Mouse (Mus musculus): Measurements from ENCODE around the gene Cdc34. TPM values are rescaled to one million over a fixed set of nuclear protein-coding genes. Genes with fewer than 3 reads are reported as not detected.
A peak's percentile ranks its signal among the peaks of the same experiment; 100 is the strongest.
"Not testable (repeated sequence)": the region's sequence is repeated elsewhere in the genome, so short reads cannot be mapped to it uniquely, and the experiment has no call there.

Cdc34 gene
- total RNA-seq, 2 experiments from 2014 or later, result 87.6 to 120 TPM

- DNase-seq (ENCODE audit: low spot score in 2 of 2), result peak in 1 of 2 experiments; percentile 20
Observed at GRCm38 (mm10) chr10:79693580-79694378, 11.8 kb downstream of the Cdc34 start.

DNA sequence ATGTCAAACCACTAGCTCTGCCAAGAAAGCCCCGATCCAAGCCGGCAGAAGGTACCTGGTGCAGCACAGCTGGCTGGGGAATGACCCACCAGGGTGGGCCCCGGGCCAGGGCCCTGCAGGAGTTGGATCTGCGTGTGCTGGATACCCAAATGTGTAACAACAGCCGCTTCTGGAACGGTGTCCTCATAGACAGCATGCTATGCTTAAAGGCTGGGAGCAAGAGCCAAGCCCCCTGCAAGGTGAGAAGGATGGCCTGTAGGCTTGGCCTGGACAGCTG lies 12.3 kb downstream of the Cdc34 start:
- DNase-seq (ENCODE audit: low spot score in 2 of 2), result no peak

DNA sequence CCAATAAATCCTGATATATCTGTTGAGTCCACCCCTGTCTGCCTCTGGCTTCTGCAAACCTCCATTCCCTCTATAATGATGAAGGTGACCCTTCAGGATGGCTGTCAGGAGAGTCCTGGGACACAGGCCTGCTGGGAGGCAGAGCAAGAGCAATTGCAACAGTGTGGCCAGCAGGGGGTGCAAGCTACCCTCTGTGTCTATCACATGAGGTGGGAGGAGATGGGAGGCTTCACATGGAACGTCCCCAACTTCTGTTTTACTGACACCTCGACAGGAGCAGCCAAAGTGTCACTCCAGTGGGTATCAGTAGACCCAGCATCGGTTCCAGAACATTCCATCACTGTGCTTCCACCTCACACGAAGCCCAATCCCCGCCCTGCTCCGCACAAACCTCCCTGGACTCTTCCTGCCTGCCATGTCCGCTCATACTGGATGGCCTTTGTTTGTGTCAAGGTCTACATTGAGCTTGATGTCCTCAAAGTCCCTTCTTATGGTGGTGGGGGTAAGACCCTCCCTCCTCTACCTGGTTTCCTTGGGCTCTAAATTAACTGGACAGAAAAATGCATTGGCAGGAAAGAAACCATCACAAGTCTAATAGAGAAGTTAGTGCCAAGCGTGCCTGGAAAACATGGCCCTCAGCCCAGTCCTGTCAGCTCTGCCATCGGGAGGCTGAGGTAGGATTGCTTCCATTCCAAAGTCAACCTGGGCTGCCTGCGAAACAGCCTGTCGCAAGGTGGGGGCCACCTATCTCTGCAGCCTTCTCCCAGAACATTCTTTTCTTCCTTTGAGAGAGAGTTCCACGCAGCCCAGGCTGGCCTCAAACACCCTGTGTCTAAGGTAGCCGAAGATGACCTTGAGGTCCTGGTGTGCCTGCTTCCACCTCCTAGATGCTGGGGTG lies 13.5 kb downstream of the Cdc34 start:
- DNase-seq (ENCODE audit: low spot score in 2 of 2), result peak; percentile 69 to 78

- no peak for DNase-seq (ENCODE audit: low spot score in 2 of 2)
Observed at GRCm38 (mm10) chr10:79696129-79696651, 14.2 kb downstream of the Cdc34 start.

- no peak for DNase-seq (ENCODE audit: low spot score in 2 of 2)
Observed at GRCm38 (mm10) chr10:79697916-79698315, 15.9 kb downstream of the Cdc34 start.

- no peak for DNase-seq (ENCODE audit: low spot score in 2 of 2)
Observed at GRCm38 (mm10) chr10:79698459-79698858, 16.5 kb downstream of the Cdc34 start.

DNA sequence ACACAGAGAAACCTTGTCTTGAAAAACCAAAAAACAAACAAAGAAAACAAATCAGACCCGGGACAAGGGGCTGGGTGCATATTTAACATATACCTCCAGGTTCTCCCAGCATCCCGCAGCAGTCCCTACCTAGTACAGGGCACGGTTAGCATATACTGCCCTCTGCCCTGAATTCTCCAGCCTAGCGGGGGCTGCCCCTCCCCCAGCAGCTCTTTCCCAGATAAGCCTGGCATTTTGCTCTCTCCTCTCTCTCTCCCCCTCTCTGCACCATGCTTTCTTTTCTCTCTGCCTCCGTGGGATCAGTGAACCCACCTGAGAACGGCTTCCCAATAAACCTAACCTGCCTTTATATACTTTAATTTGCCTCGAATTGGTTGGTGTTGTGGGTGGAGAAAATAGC lies 18.7 kb downstream of the Cdc34 start:
- DNase-seq (ENCODE audit: low spot score in 2 of 2), result no peak

- no peak for DNase-seq (ENCODE audit: low spot score in 2 of 2)
Observed at GRCm38 (mm10) chr10:79701443-79702129, 19.6 kb downstream of the Cdc34 start.

DNA sequence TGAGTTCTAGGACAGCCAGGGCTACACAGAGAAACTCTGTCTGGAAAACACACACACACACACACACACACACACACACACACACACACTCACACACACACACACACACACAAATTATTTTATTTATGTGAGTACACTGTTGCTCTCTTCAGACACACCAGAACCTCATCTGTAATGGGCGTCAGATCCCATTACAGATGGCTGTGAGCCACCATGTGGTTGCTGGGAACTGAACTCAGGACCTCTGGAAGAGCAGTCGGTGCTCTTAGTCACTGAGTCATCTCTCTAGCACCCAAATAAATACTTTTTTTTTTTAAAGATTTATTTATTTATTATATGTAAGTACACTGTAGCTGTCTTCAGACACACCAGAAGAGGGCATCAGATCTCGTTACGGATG lies 21.0 kb downstream of the Cdc34 start:
- DNase-seq (ENCODE audit: low spot score in 2 of 2), result not testable (repeated sequence)

DNA sequence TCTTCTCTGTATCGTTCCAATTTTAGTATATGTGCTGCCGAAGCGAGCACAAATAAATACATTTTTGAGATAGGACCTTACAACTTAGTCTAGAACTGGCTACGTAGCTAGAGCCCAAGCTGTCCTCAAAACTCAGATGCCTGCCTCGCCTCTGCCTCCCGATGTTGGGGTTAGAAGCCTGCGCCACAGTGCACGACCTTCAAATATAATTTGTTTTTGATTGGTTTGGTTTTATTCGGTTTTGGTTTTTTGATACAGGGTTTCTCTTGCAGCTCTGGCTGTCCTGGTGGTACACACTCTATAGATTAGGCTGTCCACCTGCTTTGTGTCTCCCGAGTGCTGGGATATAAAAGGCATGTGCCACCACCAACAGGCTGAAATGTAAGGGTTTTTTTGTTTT lies 21.5 kb downstream of the Cdc34 start:
- no peak for DNase-seq (ENCODE audit: low spot score in 2 of 2)

DNA sequence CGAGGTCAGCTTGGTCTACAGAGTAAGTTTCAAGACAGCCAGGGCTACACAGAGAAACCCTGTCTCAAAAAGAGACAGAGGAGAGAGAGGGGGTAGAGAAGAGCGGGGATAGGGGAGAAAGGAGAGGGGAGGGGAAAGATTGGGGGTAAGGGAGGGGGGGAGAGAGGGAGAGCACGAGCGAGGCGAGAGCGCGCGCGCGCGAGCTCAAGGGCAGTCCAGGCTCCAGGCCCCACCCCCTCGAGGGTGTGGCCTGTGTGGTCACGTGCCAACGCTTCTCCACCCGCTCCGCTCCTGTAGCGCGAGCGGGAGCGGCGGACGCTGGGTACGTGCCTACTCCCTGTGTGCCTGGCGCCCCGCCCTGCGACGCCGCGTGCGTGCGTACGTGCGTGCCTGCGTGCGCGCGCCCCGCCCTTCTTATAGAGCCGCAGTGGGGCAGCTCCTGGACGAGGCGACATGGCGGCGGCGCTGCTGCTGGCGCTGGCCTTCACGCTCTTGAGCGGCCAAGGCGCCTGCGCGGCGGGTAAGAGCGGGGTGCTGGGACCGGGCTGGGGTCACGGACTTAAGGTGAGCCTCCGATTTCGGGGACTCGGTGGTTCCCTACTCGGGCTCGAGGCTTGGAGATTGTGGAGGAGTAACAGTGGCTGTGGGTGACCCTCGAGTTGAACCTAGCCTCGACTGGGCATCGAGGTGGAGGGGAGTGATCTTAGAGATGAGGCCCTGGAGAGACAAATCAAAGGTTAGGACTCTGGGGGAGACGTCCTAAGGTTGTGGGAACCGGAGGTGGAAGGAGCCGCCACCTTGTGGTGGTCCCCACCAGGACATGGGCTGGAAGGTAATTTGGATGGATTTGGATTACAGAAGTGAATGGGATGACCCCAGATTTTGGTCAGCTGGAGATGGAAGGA lies 22.3 kb downstream of the Cdc34 start, which contains the start of gene Bsg:
Bsg (plus strand) TSS at position 427 of the 905 bp plus-strand sequence.
- DNase-seq (ENCODE audit: low spot score in 2 of 2), result peak; percentile 97

- DNase-seq (ENCODE audit: low spot score in 2 of 2), result no peak
Observed at GRCm38 (mm10) chr10:79704970-79705360, 23.0 kb downstream of the Cdc34 start.

DNA sequence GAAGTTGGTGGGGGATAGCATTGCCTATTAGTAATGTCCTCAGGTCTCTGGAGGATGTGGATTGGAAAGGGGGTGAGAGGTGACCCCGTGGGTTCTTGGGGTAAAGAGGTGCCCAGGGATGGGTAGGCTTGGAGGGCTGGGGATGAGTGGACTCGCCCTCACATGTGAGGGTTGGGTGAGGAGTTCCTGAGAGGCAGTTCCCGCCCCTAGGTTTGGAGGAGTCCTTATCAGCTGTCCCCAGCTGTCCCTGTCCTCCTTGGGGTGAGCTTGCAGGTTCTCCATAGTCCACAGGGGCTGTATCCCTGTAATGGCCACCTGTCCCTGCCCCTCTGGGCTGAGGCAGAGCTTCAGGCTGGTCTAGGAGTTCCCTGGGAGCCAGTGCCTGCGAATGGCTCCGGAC lies 24.0 kb downstream of the Cdc34 start:
- no peak for DNase-seq (ENCODE audit: low spot score in 2 of 2)

- DNase-seq (ENCODE audit: low spot score in 2 of 2), result no peak
Observed at GRCm38 (mm10) chr10:79706406-79707094, 24.6 kb downstream of the Cdc34 start.

DNA sequence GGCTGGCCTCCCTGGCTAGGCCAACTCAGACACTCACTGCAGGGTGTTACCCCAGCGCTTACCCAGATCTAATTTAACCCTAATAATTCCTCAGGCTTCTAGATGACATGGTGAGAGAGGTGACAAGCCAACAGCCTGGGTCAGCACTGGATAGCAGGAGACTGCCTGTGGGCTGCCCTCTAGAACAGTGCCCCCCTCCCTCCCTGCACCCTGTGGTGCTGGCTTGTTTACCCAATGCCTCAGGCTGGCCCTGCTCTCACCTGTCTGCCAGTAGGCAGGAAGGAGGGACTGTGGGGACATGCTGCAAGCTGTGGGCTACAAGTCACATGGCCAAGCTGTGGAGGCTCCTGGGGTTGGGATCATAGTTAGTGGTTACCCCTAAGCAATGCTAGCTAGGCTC lies 25.2 kb downstream of the Cdc34 start:
- DNase-seq (ENCODE audit: low spot score in 2 of 2), result no peak

GRCm38 (mm10) chr10:79707759-79708158 lies 25.8 kb downstream of the Cdc34 start:
- no peak for DNase-seq (ENCODE audit: low spot score in 2 of 2)

DNA sequence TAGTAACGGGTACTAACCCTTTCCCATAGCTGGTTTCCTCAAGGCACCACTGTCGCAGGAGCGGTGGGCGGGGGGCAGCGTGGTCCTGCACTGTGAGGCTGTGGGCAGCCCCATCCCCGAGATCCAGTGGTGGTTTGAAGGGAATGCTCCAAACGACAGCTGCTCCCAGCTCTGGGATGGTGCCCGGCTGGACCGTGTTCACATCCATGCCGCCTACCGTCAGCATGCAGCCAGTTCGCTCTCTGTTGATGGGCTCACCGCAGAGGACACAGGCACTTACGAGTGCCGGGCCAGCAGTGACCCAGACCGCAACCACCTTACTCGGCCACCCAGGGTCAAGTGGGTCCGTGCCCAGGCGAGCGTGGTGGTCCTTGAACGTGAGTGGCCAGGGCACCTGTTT lies 26.7 kb downstream of the Cdc34 start:
- DNase-seq (ENCODE audit: low spot score in 2 of 2), result no peak

DNA sequence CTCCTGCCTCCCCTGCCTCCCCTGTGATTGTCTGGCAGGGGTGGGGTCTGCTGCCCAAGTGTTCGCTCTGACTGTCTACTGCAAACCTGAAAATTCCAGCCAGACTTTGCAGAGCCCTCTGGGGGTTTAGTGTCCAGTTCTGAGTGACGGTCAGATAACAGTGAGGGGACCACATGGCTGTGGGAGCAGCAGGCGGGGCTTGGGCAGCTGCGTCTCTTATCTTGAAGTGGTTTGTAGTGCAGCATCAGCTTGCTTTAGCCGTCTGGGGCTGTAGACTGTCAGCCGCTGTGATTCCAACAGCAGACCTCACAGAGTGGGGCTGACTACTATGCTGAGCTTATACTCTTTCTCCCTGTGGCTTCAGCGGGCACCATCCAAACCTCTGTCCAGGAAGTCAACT lies 27.3 kb downstream of the Cdc34 start:
- DNase-seq (ENCODE audit: low spot score in 2 of 2), result no peak

- DNase-seq (ENCODE audit: low spot score in 2 of 2), result no peak
Observed at GRCm38 (mm10) chr10:79712029-79712428, 30.0 kb downstream of the Cdc34 start.

Measured in adrenal gland, adult 18-20 months (tissue).